In the genomic region with DNA sequence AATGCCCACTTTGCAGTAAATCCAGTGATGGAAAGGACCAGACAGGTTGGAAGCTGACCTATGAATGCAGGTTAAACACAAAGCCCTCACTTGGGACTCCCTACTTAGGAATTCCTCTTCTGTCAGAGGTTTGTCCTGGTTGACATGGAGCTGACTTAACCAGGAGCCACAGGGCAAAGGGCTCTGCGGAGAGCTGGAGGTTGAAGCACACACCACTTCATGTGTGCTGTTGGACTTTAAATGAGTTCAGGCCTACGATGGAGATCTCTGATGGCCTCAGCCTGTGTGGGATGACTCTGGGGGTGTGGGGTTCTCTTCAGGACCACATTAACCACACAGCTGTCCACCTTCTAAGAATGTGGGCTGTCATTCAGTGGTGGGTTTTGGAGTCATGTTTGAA, we compare ENCODE assay signal across 25 mouse cellular contexts. TPM values are rescaled to one million over a fixed set of nuclear protein-coding genes. Genes with fewer than 3 reads are reported as not detected.
"Had no signal": no experiment of that assay in that cellular context is flagged by ENCODE, and none has a peak within 500 bp of the region (broad histone marks: within the 10 kb centered on the region; RNA-seq: fewer than 3 reads in every experiment).

No protein-coding gene starts in this region.

- ATAC-seq: hindbrain, postnatal 0 days; intestine, postnatal 0 days; midbrain, embryonic 13.5 days; midbrain, embryonic 16.5 days had no signal

- H3K36me3 ChIP-seq: limb, embryonic 12.5 days; limb, embryonic 15.5 days; lung, embryonic 15.5 days; midbrain, embryonic 10.5 days; midbrain, embryonic 13.5 days; neural tube, embryonic 13.5 days; stomach, embryonic 15.5 days had no signal

- H3K4me3 ChIP-seq: limb, embryonic 12.5 days; limb, embryonic 15.5 days; lung, embryonic 15.5 days; megakaryocyte, embryonic 14.5 days; midbrain, embryonic 10.5 days; midbrain, embryonic 13.5 days; myocyte; neural tube, embryonic 13.5 days; stomach, embryonic 15.5 days had no signal

- DNase-seq: layer of hippocampus, postnatal 36 days; left cerebral cortex, postnatal 4 days; lung, adult 18-20 months; lung, postnatal 10 days; lung, postnatal 36 days; retina, postnatal 1 day; right cerebral cortex, postnatal 25 days; spleen, adult 18-20 months; thymus, postnatal 25 days had no signal

- H3K9me3 ChIP-seq: limb, embryonic 12.5 days; limb, embryonic 15.5 days; lung, embryonic 15.5 days; megakaryocyte, embryonic 14.5 days; midbrain, embryonic 10.5 days; midbrain, embryonic 13.5 days; neural tube, embryonic 13.5 days; stomach, embryonic 15.5 days had no signal

- H3K27ac ChIP-seq: hindbrain, postnatal 0 days; limb, embryonic 12.5 days; limb, embryonic 15.5 days; lung, embryonic 15.5 days; midbrain, embryonic 10.5 days; midbrain, embryonic 13.5 days; neural tube, embryonic 13.5 days; stomach, embryonic 15.5 days had no signal

- H3K9ac ChIP-seq: limb, embryonic 12.5 days; limb, embryonic 15.5 days; lung, embryonic 15.5 days; midbrain, embryonic 13.5 days; neural tube, embryonic 13.5 days; stomach, embryonic 15.5 days had no signal

- H3K4me2 ChIP-seq: limb, embryonic 12.5 days; limb, embryonic 15.5 days; lung, embryonic 15.5 days; midbrain, embryonic 13.5 days; neural tube, embryonic 13.5 days; stomach, embryonic 15.5 days had no signal

RNA-seq across cellular contexts. Expression of gene Amdhd1, which starts 1.5 kb away (rescaled TPM):
- total RNA-seq: monocyte, adult 5-6 weeks; neutrophil, adult 5-6 weeks had no signal
- polyA plus RNA-seq: intestine, postnatal 0 days; midbrain, embryonic 16.5 days; neural tube, embryonic 13.5 days had no signal

RNA-seq across cellular contexts. Expression of gene Ccdc38, which starts 2.1 kb away (rescaled TPM):
- total RNA-seq: hindbrain, postnatal 0 days; layer of hippocampus, postnatal 10 days; layer of hippocampus, postnatal 36 days; left cerebral cortex, adult 8-10 months; left cerebral cortex, postnatal 4 days; monocyte, adult 5-6 weeks; neutrophil, adult 5-6 weeks had no signal

RNA-seq across cellular contexts. Expression of gene Hal, which starts 49.7 kb away (rescaled TPM):
- total RNA-seq: hindbrain, postnatal 0 days; monocyte, adult 5-6 weeks had no signal
- polyA plus RNA-seq: limb, embryonic 12.5 days; lung, embryonic 15.5 days; midbrain, embryonic 16.5 days; neural tube, embryonic 13.5 days had no signal
